Mouse (Mus musculus): ENCODE data around the gene B4galt1. TPM values are rescaled to one million over a fixed set of nuclear protein-coding genes. Genes with fewer than 3 reads are reported as not detected.

Gene B4galt1
- polyA plus RNA-seq, 1 experiment from 2014 or later: 33.2 TPM

- no peaks in the 10 kb centered on the region for H3K4me1 ChIP-seq (replicated peaks)
- H3K9ac ChIP-seq: no peak overlapping the region
- no peak overlapping the region for H3K27ac ChIP-seq
- no peak for ATAC-seq
- WGBS: 84% methylated on average over 8 of the region's 8 CpGs
- 0 out of 2 replicates have a peak, but pooled peaks cover 2% of the 10 kb centered on the region for H3K36me3 ChIP-seq
- H3K27me3 ChIP-seq (replicated peaks): no peaks in the 10 kb centered on the region
- H3K4me2 ChIP-seq (replicated peaks): no peak overlapping the region
- H3K4me3 ChIP-seq (replicated peaks): no peak overlapping the region
- no peaks in the 10 kb centered on the region for H3K9me3 ChIP-seq
Observed at GRCm38 (mm10) chr4:40821303-40822023, 32.3 kb downstream of the B4galt1 start.

- no peaks in the 10 kb centered on the region for H3K27me3 ChIP-seq (replicated peaks)
- no peak overlapping the region for H3K4me3 ChIP-seq (replicated peaks)
- WGBS: 89% methylated on average over 1 of the region's 1 CpGs
- no peak overlapping the region for H3K9ac ChIP-seq
- ATAC-seq: no peak
- H3K4me2 ChIP-seq (replicated peaks): no peak overlapping the region
- H3K27ac ChIP-seq: no peak overlapping the region
- H3K4me1 ChIP-seq (replicated peaks): no peaks in the 10 kb centered on the region
- no peaks in the 10 kb centered on the region for H3K9me3 ChIP-seq
- H3K36me3 ChIP-seq: 0 out of 2 replicates have a peak, but pooled peaks cover 2% of the 10 kb centered on the region
Observed at GRCm38 (mm10) chr4:40820903-40821302, 32.9 kb downstream of the B4galt1 start.

GRCm38 (mm10) chr4:40820024-40820423, 33.8 kb downstream of the B4galt1 start:
- Histone ChIP-seq H3K4me1 (replicated peaks) (no peaks in the 10 kb centered on the region), H3K27ac (no peak overlapping the region), H3K9me3 (no peaks in the 10 kb centered on the region), H3K4me3 (replicated peaks) (no peak overlapping the region), H3K4me2 (replicated peaks) (no peak overlapping the region), H3K36me3 (0 out of 2 replicates have a peak, but pooled peaks cover 2% of the 10 kb centered on the region), H3K27me3 (replicated peaks) (no peaks in the 10 kb centered on the region), H3K9ac (no peak overlapping the region)
- no peak for ATAC-seq
- 89% methylated on average over 4 of the region's 4 CpGs for whole genome bisulfite sequencing

- Histone ChIP-seq H3K27ac (no peak overlapping the region), H3K9me3 (no peaks in the 10 kb centered on the region), H3K9ac (no peak overlapping the region), H3K36me3 (0 out of 2 replicates have a peak, but pooled peaks cover 2% of the 10 kb centered on the region), H3K4me1 (replicated peaks) (no peaks in the 10 kb centered on the region), H3K27me3 (replicated peaks) (no peaks in the 10 kb centered on the region), H3K4me3 (replicated peaks) (no peak overlapping the region), H3K4me2 (replicated peaks) (no peak overlapping the region)
- no peak for ATAC-seq
- WGBS: 94% methylated on average over 6 of the region's 6 CpGs
Observed at GRCm38 (mm10) chr4:40819151-40819550, 34.7 kb downstream of the B4galt1 start.

- Histone ChIP-seq H3K9me3 (no peaks in the 10 kb centered on the region), H3K4me2 (replicated peaks) (no peak overlapping the region), H3K27me3 (replicated peaks) (no peaks in the 10 kb centered on the region), H3K27ac (no peak overlapping the region), H3K36me3 (0 out of 2 replicates have a peak, but pooled peaks cover 4% of the 10 kb centered on the region), H3K4me3 (replicated peaks) (no peak overlapping the region), H3K4me1 (replicated peaks) (no peaks in the 10 kb centered on the region), H3K9ac (no peak overlapping the region)
- no peak for ATAC-seq
- 78% methylated on average over 6 of the region's 6 CpGs for WGBS
Observed at GRCm38 (mm10) chr4:40818421-40818820, 35.4 kb downstream of the B4galt1 start.

- no peaks in the 10 kb centered on the region for H3K4me1 ChIP-seq (replicated peaks)
- H3K4me2 ChIP-seq (replicated peaks): no peak overlapping the region
- no peak overlapping the region for H3K9ac ChIP-seq
- H3K4me3 ChIP-seq (replicated peaks): no peak overlapping the region
- WGBS: 88% methylated on average over 12 of the region's 12 CpGs
- ATAC-seq: no peak
- 0 out of 2 replicates have a peak, but pooled peaks cover 4% of the 10 kb centered on the region for H3K36me3 ChIP-seq
- no peaks in the 10 kb centered on the region for H3K9me3 ChIP-seq
- H3K27ac ChIP-seq: no peak overlapping the region
- no peaks in the 10 kb centered on the region for H3K27me3 ChIP-seq (replicated peaks)
Observed at GRCm38 (mm10) chr4:40817936-40818335, 35.9 kb downstream of the B4galt1 start.

- Histone ChIP-seq H3K27me3 (replicated peaks) (no peaks in the 10 kb centered on the region), H3K9me3 (no peaks in the 10 kb centered on the region), H3K4me1 (replicated peaks) (no peaks in the 10 kb centered on the region), H3K9ac (no peak overlapping the region), H3K4me3 (replicated peaks) (no peak overlapping the region), H3K27ac (no peak overlapping the region), H3K36me3 (0 out of 2 replicates have a peak, but pooled peaks cover 2% of the 10 kb centered on the region), H3K4me2 (replicated peaks) (no peak overlapping the region)
- 58% methylated on average over 12 of the region's 12 CpGs for WGBS
- no peak for ATAC-seq
Observed at GRCm38 (mm10) chr4:40815775-40816372, 37.9 kb downstream of the B4galt1 start.

GRCm38 (mm10) chr4:40815120-40815519, 38.7 kb downstream of the B4galt1 start:
- 0 out of 2 replicates have a peak, but pooled peaks cover 5% of the 10 kb centered on the region for H3K36me3 ChIP-seq

GRCm38 (mm10) chr4:40814359-40814758, 39.4 kb downstream of the B4galt1 start:
- Histone ChIP-seq H3K4me1 (replicated peaks) (no peaks in the 10 kb centered on the region), H3K36me3 (0 out of 2 replicates have a peak, but pooled peaks cover 6% of the 10 kb centered on the region), H3K9me3 (no peaks in the 10 kb centered on the region), H3K27ac (no peak overlapping the region), H3K4me3 (replicated peaks) (no peak overlapping the region), H3K27me3 (replicated peaks) (no peaks in the 10 kb centered on the region), H3K9ac (no peak overlapping the region), H3K4me2 (replicated peaks) (no peak overlapping the region)
- no peak for ATAC-seq
- WGBS: 85% methylated on average over 6 of the region's 6 CpGs

More at GRCm38 (mm10) chr4:40815120-40815519, 38.7 kb downstream of the B4galt1 start:
- Histone ChIP-seq H3K9ac (no peak overlapping the region), H3K27me3 (replicated peaks) (no peaks in the 10 kb centered on the region), H3K4me1 (replicated peaks) (no peaks in the 10 kb centered on the region), H3K27ac (no peak overlapping the region), H3K9me3 (no peaks in the 10 kb centered on the region), H3K4me2 (replicated peaks) (no peak overlapping the region), H3K4me3 (replicated peaks) (no peak overlapping the region)
- no peak for ATAC-seq
- 90% methylated on average over 3 of the region's 3 CpGs for WGBS

GRCm38 (mm10) chr4:40812891-40813290, 40.9 kb downstream of the B4galt1 start:
- no peaks in the 10 kb centered on the region for H3K9me3 ChIP-seq
- H3K36me3 ChIP-seq: 0 out of 2 replicates have a peak, but pooled peaks cover 9% of the 10 kb centered on the region
- H3K4me3 ChIP-seq (replicated peaks): no peak overlapping the region
- no peak overlapping the region for H3K9ac ChIP-seq
- H3K4me2 ChIP-seq (replicated peaks): no peak overlapping the region
- no peak for ATAC-seq
- H3K27me3 ChIP-seq (replicated peaks): no peaks in the 10 kb centered on the region
- 85% methylated on average over 1 of the region's 1 CpGs for WGBS
- H3K4me1 ChIP-seq (replicated peaks): no peaks in the 10 kb centered on the region
- H3K27ac ChIP-seq: no peak overlapping the region

GRCm38 (mm10) chr4:40810481-40810880, 43.3 kb downstream of the B4galt1 start:
- Histone ChIP-seq H3K4me3 (replicated peaks) (no peak overlapping the region), H3K27me3 (replicated peaks) (no peaks in the 10 kb centered on the region), H3K9ac (no peak overlapping the region), H3K36me3 (0 out of 2 replicates have a peak, but pooled peaks cover 15% of the 10 kb centered on the region), H3K4me1 (replicated peaks) (no peaks in the 10 kb centered on the region), H3K9me3 (no peaks in the 10 kb centered on the region), H3K4me2 (replicated peaks) (no peak overlapping the region), H3K27ac (no peak overlapping the region)
- ATAC-seq: no peak
- 90% methylated on average over 5 of the region's 5 CpGs for WGBS

GRCm38 (mm10) chr4:40807382-40807781, 46.4 kb downstream of the B4galt1 start:
- WGBS: 71% methylated on average over 4 of the region's 4 CpGs
- ATAC-seq: no peak
- 0 out of 2 replicates have a peak, but pooled peaks cover 13% of the 10 kb centered on the region for H3K36me3 ChIP-seq

More at GRCm38 (mm10) chr4:40807382-40807781, 46.4 kb downstream of the B4galt1 start:
- Histone ChIP-seq H3K9me3 (no peaks in the 10 kb centered on the region), H3K4me2 (replicated peaks) (no peak overlapping the region), H3K4me3 (replicated peaks) (no peak overlapping the region), H3K9ac (no peak overlapping the region), H3K4me1 (replicated peaks) (no peaks in the 10 kb centered on the region), H3K27me3 (replicated peaks) (no peaks in the 10 kb centered on the region), H3K27ac (no peak overlapping the region)
